Mouse (Mus musculus) liver, embryonic 16.5 days (tissue): ENCODE data around the gene Cyp4x1. TPM values are rescaled to one million over a fixed set of nuclear protein-coding genes. Genes with fewer than 3 reads are reported as not detected.

Source experiments
- ATAC-seq: fragments of 200-750 bp; cut with Nextera tagmentation; 2 replicates; pipeline ENCODE4 v1.8.0; 2017; ENCODE audit warnings: low read depth, mild to moderate bottlenecking, moderate number of reproducible peaks, moderate library complexity
- H3K27ac ChIP-seq: fragments of 300-500 bp; sonication (generic); 2 replicates; pipeline ENCODE4 v1.5.1; 2014; ENCODE audit warnings: mild to moderate bottlenecking, low read length
- H3K27me3 ChIP-seq: fragments of 300-500 bp; sonication (generic); 2 replicates; pipeline ENCODE4 v1.6.1; 2014; ENCODE audit warnings: low read depth, low read length, mixed read lengths; ENCODE audit not compliant: control insufficient read depth, insufficient read depth
- H3K36me3 ChIP-seq: fragments of 300-500 bp; sonication (generic); 2 replicates; pipeline ENCODE4 v1.6.1; 2014; ENCODE audit warnings: mild to moderate bottlenecking; ENCODE audit not compliant: control insufficient read depth, insufficient read depth
- H3K4me1 ChIP-seq: fragments of 300-500 bp; sonication (generic); 2 replicates; pipeline ENCODE4 v1.6.1; 2014; ENCODE audit warnings: low read depth, low read length, mixed read lengths; ENCODE audit not compliant: control insufficient read depth
- H3K4me2 ChIP-seq: fragments of 300-500 bp; sonication (generic); 2 replicates; pipeline ENCODE4 v1.6.1; 2014; ENCODE audit warnings: low read depth, low read length, mixed read lengths
- H3K4me3 ChIP-seq: fragments of 300-500 bp; sonication (generic); 2 replicates; pipeline ENCODE4 v1.5.1; 2014; ENCODE audit warnings: low read depth, mild to moderate bottlenecking, low read length
- H3K9ac ChIP-seq: fragments of 300-500 bp; sonication (generic); 2 replicates; pipeline ENCODE4 v1.6.1; 2014; ENCODE audit warnings: low read depth, low read length
- H3K9me3 ChIP-seq: fragments of 300-500 bp; sonication (generic); replicated peaks from 2 replicates; pipeline ENCODE4 v1.6.1; 2016; ENCODE audit warnings: low read length; ENCODE audit not compliant: control insufficient read depth
- WGBS: fragments of 180-500 bp; shearing (Covaris S2); extraction: QIAGEN DNeasy Blood & Tissue Kit; methylation state at CpG from one replicate; pipeline ENCODE4 v1.1.7; 2014; ENCODE audit not compliant: insufficient replicate concordance; 5-methylcytosine and 5-hydroxymethylcytosine counted together
- polyA plus RNA-seq: library from polyadenylated mRNA; unstranded; fragments of >200 nt; fragmentation: Nextera tagmentation; extraction: Ambion mirVana; gene quantifications from 2 replicates; pipeline ENCODE4 v1.2.1, GENCODE M21; 2015

The Cyp4x1 gene
- polyA plus RNA-seq, 1 experiment from 2014 or later, result 0.05 TPM

GRCm38 (mm10) chr4:115121608-115122007 is 12.5 kb downstream of the Cyp4x1 start:
- Histone ChIP-seq H3K4me2 (no peak overlapping the region), H3K9ac (no peak overlapping the region), H3K4me1 (no peaks in the 10 kb centered on the region), H3K4me3 (no peak overlapping the region), H3K27ac (no peak overlapping the region), H3K27me3 (no peaks in the 10 kb centered on the region), H3K36me3 (no peaks in the 10 kb centered on the region), H3K9me3 (no peaks in the 10 kb centered on the region)
- no peak for ATAC-seq
- WGBS, result 50% methylated on average over 5 of the region's 5 CpGs

GRCm38 (mm10) chr4:115121162-115121561 is 12.9 kb downstream of the Cyp4x1 start:
- 47% methylated on average over 2 of the region's 2 CpGs for whole genome bisulfite sequencing
- H3K27me3 ChIP-seq, result no peaks in the 10 kb centered on the region
- no peak overlapping the region for H3K4me3 ChIP-seq
- H3K9ac ChIP-seq, result no peak overlapping the region
- H3K27ac ChIP-seq, result no peak overlapping the region
- no peaks in the 10 kb centered on the region for H3K4me1 ChIP-seq
- H3K4me2 ChIP-seq, result no peak overlapping the region
- H3K36me3 ChIP-seq, result no peaks in the 10 kb centered on the region
- H3K9me3 ChIP-seq, result no peaks in the 10 kb centered on the region
- ATAC-seq, result no peak

- no peak overlapping the region for H3K9ac ChIP-seq
- H3K27me3 ChIP-seq, result no peaks in the 10 kb centered on the region
- WGBS, result 55% methylated on average over 3 of the region's 3 CpGs
- no peak for ATAC-seq
- H3K9me3 ChIP-seq, result no peaks in the 10 kb centered on the region
- H3K4me2 ChIP-seq, result no peak overlapping the region
- H3K4me3 ChIP-seq, result no peak overlapping the region
- no peak overlapping the region for H3K27ac ChIP-seq
- no peaks in the 10 kb centered on the region for H3K4me1 ChIP-seq
- no peaks in the 10 kb centered on the region for H3K36me3 ChIP-seq
Observed at GRCm38 (mm10) chr4:115119642-115120041, 14.4 kb downstream of the Cyp4x1 start.

GRCm38 (mm10) chr4:115113266-115113665 is 20.8 kb downstream of the Cyp4x1 start:
- Histone ChIP-seq H3K4me2 (no peak overlapping the region), H3K4me1 (no peaks in the 10 kb centered on the region), H3K36me3 (no peaks in the 10 kb centered on the region), H3K9me3 (no peaks in the 10 kb centered on the region), H3K27me3 (peaks cover 3% of the 10 kb centered on the region; the same call in 1 of the 2 replicates), H3K27ac (no peak overlapping the region), H3K4me3 (no peak overlapping the region), H3K9ac (no peak overlapping the region)
- no peak for ATAC-seq
- 24% methylated on average over 5 of the region's 5 CpGs for WGBS

- no peaks in the 10 kb centered on the region for H3K4me1 ChIP-seq
- no peak overlapping the region for H3K9ac ChIP-seq
- no peak overlapping the region for H3K4me3 ChIP-seq
- H3K36me3 ChIP-seq, result no peaks in the 10 kb centered on the region
- peaks cover 3% of the 10 kb centered on the region; the same call in 1 of the 2 replicates for H3K27me3 ChIP-seq
- no peak overlapping the region for H3K27ac ChIP-seq
- WGBS, result 51% methylated on average over 2 of the region's 2 CpGs
- no peak for ATAC-seq
- H3K9me3 ChIP-seq, result no peaks in the 10 kb centered on the region
- H3K4me2 ChIP-seq, result no peak overlapping the region
Observed at GRCm38 (mm10) chr4:115111167-115111566, 22.9 kb downstream of the Cyp4x1 start.

- Histone ChIP-seq H3K9ac (no peak overlapping the region), H3K4me1 (peaks cover 11% of the 10 kb centered on the region), H3K27me3 (no peaks in the 10 kb centered on the region), H3K9me3 (no peaks in the 10 kb centered on the region), H3K27ac (peak overlapping the region; percentile 49), H3K36me3 (no peaks in the 10 kb centered on the region), H3K4me2 (no peak overlapping the region), H3K4me3 (no peak overlapping the region)
- peak; percentile 74 for ATAC-seq
- WGBS, result 31% methylated on average over 4 of the region's 4 CpGs
Observed at GRCm38 (mm10) chr4:115103510-115103909, 30.6 kb downstream of the Cyp4x1 start.

GRCm38 (mm10) chr4:115101682-115102081 is 32.4 kb downstream of the Cyp4x1 start:
- H3K4me2 ChIP-seq, result no peak overlapping the region
- no peaks in the 10 kb centered on the region for H3K27me3 ChIP-seq
- no peaks in the 10 kb centered on the region for H3K36me3 ChIP-seq
- H3K4me1 ChIP-seq, result peaks cover 28% of the 10 kb centered on the region
- no peaks in the 10 kb centered on the region for H3K9me3 ChIP-seq
- 51% methylated on average over 6 of the region's 6 CpGs for WGBS
- H3K27ac ChIP-seq, result no peak overlapping the region
- no peak for ATAC-seq
- H3K9ac ChIP-seq, result no peak overlapping the region
- H3K4me3 ChIP-seq, result no peak overlapping the region

GRCm38 (mm10) chr4:115097146-115097496 is 37.0 kb downstream of the Cyp4x1 start:
- 1% methylated on average over 6 of the region's 6 CpGs for WGBS
- H3K27me3 ChIP-seq, result no peaks in the 10 kb centered on the region
- peak overlapping the region; percentile 77 for H3K9ac ChIP-seq
- no peaks in the 10 kb centered on the region for H3K9me3 ChIP-seq
- no peaks in the 10 kb centered on the region for H3K36me3 ChIP-seq
- H3K4me1 ChIP-seq, result peaks cover 58% of the 10 kb centered on the region
- peak overlapping the region; percentile 51 for H3K4me3 ChIP-seq
- H3K4me2 ChIP-seq, result peak overlapping the region; percentile 78
- peak overlapping the region; percentile 96 for H3K27ac ChIP-seq
- no peak for ATAC-seq

- H3K27ac ChIP-seq, result peak overlapping the region; percentile 96
- H3K27me3 ChIP-seq, result no peaks in the 10 kb centered on the region
- peak overlapping the region; percentile 77 for H3K9ac ChIP-seq
- H3K9me3 ChIP-seq, result no peaks in the 10 kb centered on the region
- peak overlapping the region; percentile 51 for H3K4me3 ChIP-seq
- no peaks in the 10 kb centered on the region for H3K36me3 ChIP-seq
- peaks cover 56% of the 10 kb centered on the region for H3K4me1 ChIP-seq
- H3K4me2 ChIP-seq, result peak overlapping the region; percentile 78
- 4% methylated on average over 11 of the region's 11 CpGs for WGBS
- ATAC-seq, result no peak
Observed at GRCm38 (mm10) chr4:115096435-115097145, 37.5 kb downstream of the Cyp4x1 start.
